Mouse (Mus musculus) brain, embryonic 14.5 days (tissue): ENCODE measurements around the gene Kremen1.

ENCODE experiments used
- CTCF ChIP-seq: fragments of 200-500 bp; IDR thresholded peaks from 2 replicates; pipeline ENCODE4 v1.5.1; 2012; ENCODE audit warnings: inconsistent platforms, mild to moderate bottlenecking, moderate library complexity, borderline replicate concordance; ENCODE audit not compliant: insufficient read depth, insufficient read length; ENCODE audit errors: extremely low read depth
- POLR2A ChIP-seq: fragments of 200-500 bp; IDR thresholded peaks from 2 replicates; pipeline ENCODE4 v1.6.1; 2012; ENCODE audit warnings: mild to moderate bottlenecking, inconsistent platforms, borderline replicate concordance; ENCODE audit not compliant: poor library complexity, insufficient read depth, insufficient read length, severe bottlenecking; ENCODE audit errors: extremely low read depth

DNA sequence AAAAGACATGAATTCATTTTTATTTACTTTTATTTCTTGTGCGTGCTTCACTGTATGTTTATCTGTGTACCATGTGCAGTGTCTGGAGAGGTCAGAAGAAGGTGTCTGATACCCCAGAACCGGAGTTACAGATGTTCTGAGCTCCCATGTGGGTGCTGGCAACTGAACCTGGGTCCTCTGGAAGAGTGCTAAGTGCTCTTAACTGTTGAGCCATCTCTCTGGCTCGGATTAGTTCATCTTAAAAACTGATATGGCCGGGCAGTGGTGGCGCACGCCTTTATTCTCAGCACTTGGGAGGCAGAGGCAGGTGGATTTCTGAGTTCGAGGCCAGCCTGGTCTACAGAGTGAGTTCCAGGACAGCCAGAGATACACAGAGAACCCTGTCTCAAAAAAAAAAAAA lies 18.1 kb downstream of the Kremen1 start:
- no peak for TF ChIP-seq POLR2A
- no peak for TF ChIP-seq CTCF
